Mouse (Mus musculus) gonadal fat pad, adult 2 months (tissue): Measurements from ENCODE around the gene Slc9a4. TPM values are rescaled to one million over a fixed set of nuclear protein-coding genes. Genes with fewer than 3 reads are reported as not detected.
"Not testable (repeated sequence)": the region's sequence is repeated elsewhere in the genome, so short reads cannot be mapped to it uniquely, and the experiment has no call there.

Experiments used
- DNase-seq: peaks from one replicate; pipeline ENCODE4 v3.0.0-alpha.2; 2012; ENCODE audit warnings: low read depth
- polyA plus RNA-seq: library from polyadenylated mRNA; depleted of rRNA; stranded (reverse); fragments of >200 nt; gene quantifications from 2 replicates; pipeline ENCODE4 v1.2.3, GENCODE M21; 2012; rRNA removed

Gene Slc9a4
- 0.38 and 0.92 TPM in 2 replicates for polyA plus RNA-seq

DNA sequence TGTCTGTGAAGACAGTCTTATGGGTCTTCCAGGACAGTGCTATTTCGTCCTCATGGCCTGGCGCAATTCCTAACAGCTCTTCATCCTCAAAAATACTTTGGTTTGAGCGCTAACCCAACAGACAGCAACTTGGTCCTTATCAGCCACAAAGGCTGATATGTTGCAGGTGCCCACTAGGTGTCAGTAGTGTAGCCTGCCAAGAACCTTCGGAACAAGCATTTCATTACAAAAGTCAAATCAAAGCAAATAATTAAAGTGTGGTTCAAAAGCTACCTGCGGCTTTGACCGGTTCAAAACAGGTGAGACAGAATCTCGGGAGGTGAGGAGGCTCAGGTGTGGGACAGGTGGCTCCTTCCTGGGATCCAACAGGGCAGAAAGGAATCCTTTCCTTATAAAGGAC, at the start of gene Slc9a4:
Slc9a4 (plus strand) TSS at position 298 of the 400 bp plus-strand sequence.
- no peak for DNase-seq

DNA sequence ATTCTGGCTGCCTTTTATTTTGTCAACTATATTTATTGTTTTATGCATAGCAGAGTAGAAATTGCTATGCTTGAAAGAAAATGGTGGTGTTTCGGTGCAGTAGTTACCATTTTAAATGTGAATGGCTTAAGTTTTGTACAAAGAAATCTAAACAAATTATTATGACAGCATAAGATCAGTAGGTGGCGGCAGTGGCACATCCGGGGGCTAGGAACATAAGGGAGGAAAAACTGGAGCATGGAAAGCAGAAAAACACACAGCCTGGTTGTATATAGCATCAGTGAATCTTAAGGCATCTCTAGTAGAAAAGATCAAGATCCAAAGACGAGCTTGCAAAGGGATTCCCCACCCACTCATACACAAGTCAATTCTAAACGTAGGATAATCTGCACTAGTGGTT, 42.3 kb upstream of the Slc9a4 start:
- no peak for DNase-seq

DNA sequence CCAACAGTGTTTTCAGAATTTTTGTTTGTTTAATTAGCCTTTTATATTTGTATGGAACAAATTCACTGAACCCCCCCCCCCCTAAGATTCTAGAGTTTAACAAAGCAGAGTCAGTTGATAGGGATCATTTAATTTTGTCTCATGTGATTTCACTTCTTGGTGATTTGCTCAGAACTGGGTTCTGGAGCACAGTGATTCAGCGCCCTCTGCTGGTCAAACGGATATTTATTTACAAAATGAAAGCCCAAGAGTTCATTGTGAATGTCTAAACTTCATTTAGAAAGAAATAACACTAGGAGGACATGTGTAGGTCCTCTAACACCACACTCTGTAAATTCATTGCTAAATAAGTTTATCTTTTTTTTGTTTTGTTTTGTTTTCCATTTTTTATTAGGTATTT, 35.2 kb upstream of the Slc9a4 start:
- no peak for DNase-seq

DNA sequence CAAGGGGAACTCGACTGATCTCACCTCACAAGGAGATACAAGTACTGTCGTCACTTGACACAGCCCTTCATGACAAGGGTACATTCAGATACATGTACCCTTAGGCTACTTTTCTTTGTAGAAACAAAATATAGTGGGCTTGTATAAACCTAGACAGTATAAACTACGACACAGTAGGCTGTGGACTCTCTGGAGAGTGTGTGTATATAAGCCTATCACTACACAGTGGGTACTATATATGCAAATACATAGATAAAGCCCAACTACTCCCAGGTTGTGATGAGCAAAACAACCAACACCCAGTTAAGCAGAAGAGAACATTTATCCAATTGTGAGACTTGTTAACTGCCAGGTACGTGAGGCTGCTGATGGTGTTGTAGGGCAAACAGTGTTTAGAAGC, 33.2 kb upstream of the Slc9a4 start:
- no peak for DNase-seq

DNA sequence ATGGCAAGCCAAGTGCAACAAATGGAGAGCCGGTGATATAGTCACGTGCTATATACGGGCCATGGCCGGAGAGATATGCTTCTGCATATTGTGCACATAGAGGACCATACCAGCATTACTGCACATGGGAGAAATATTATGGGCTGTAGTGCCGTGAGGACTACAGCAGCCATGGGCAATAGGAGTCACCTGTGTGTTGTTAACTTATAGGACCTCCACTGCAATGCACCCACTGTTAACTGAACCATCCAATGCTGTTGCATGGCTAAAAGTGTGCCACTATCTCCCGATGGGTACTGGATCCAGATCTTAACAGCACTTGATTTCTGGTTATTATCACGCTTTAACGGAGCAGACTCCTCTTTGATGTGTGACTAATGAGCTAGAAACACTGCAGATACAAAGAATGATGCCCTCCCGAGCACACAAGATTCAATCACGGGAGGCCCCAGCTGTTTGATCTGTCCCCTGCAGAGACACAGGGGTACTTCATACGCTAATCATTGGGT, 32.8 kb upstream of the Slc9a4 start:
- no peak for DNase-seq

DNA sequence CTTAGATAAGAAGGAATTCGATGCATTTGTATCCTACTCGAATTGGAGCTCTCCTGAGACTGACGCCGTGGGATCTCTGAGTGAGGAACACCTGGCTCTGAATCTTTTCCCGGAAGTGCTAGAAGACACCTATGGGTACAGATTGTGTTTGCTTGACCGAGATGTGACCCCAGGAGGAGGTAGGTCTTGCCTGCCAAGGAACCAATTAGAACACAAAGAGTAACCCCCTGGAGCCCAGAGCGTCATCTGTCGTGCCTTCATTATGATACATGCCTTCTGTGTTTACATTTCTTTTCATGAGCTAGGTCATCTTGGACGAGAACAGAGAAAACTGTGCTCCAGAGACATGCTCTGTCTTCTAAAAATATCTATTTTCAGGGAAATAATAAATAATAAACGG, 32.1 kb upstream of the Slc9a4 start:
- DNase-seq = no peak

DNA sequence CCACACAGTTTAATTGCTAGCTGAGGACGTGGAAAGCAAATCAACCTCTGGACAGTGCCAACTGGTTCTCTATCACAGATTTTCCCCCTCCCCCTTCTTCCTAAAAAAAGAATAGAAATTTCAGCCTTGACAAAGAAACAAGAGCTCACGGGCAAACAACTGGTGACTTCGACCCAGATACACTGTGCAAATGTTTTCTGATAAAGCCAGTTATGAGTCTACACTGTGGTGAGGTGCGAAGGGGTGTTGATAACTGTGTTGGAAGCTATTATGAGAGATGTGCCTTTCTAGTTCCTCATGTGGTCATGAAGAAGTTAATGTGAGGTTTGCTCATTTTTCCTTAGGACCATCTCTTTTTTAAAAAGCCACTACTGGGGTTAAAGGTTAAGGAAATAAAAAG, 10.5 kb upstream of the Slc9a4 start:
- no peak for DNase-seq

DNA sequence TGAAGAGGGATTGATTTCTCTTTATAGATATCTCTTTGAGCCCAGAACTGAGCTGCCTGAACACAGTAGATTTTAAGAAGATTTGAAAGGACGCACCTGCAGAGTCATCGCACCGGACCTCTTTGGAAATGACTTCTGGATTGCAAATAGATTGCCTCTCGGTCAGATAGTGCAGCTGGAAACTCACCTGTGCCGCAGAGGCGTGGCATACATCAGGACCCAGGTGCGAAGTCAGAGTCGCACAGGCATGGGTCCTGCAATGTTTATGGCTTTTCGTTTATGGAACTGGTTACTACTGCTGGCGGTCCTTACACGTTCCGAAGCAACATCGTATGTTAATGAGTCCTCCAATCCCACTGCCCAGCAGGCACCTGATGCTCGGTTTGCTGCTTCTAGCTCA, 388 bp downstream of the Slc9a4 start:
- no peak for DNase-seq

DNA sequence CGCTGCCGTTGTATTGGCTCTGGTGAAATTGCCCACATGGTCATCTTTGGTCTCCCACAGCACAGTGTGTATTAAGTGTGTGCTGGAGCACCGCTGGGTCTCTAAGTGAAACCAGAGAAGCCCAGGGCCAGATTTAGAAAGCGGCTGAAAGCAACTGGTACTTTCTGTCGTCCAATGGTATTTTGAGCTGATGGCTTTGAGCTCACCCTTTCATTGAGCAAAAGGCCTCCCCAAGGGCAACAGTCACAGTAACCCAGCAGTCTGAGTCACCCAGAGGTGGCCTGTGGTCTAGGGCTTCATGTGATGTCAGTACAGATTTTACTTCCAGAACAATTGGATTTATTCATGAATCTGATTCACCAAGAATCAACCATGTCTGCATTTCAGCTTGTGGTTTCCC, 6.9 kb downstream of the Slc9a4 start:
- DNase-seq = no peak

DNA sequence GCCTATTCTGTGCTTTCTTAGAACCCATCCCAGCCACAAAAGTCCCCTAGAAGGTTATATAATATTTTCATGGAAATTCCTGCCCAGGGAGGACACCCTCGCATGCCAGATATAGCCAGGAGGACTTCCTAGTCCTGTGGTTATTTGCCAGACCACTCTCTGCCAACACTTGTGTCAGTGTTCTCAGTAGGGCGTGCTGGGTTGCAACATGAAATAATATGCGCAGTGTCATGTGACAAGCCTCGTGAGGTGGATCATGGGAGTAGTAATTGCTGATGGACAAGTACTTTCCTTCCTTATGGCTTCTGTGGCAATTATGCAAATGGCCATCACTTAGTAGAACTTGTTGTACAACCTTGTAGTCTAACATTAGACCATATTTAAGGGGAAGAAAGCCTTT, 11.1 kb downstream of the Slc9a4 start:
- DNase-seq = no peak

DNA sequence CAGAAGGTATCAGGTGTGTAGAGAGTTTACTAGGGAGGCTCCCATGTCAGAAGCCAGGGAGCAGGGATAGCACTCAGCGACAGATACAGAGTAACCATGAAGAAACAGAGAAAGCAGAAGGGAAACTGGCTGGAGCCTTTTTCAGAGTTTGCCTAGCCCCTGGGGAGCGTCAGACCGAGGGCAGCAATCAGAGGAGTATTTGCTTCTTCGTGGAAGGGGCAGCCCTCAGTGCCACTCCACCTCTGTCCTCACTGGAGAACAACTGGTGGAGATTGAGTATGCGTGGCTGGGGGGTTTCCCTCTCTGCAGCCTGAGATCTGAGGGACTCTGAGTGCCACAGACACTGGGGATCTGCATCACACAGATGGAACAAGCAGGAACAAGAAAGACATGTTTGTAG, 17.9 kb downstream of the Slc9a4 start:
- no peak for DNase-seq

DNA sequence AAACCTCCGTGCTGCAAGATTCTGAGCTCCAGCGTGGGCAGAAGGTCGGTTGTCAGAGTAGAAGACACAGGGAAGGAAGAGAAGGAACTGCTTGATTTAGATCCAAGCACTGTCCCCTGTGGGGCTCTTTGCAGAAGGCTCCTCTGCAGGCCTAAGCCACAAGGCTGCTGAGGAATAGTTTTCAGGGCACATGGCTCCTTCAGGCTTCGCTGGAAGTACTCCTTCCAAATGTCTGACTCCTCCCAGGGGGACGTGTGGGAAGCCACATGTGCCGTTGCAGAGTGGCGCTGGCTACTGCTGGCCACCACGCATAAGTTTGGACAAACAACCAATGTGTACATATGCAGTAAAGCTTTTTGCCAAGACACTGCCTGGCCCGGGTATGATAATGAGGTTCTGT, 19.8 kb downstream of the Slc9a4 start:
- DNase-seq = not testable (repeated sequence)

DNA sequence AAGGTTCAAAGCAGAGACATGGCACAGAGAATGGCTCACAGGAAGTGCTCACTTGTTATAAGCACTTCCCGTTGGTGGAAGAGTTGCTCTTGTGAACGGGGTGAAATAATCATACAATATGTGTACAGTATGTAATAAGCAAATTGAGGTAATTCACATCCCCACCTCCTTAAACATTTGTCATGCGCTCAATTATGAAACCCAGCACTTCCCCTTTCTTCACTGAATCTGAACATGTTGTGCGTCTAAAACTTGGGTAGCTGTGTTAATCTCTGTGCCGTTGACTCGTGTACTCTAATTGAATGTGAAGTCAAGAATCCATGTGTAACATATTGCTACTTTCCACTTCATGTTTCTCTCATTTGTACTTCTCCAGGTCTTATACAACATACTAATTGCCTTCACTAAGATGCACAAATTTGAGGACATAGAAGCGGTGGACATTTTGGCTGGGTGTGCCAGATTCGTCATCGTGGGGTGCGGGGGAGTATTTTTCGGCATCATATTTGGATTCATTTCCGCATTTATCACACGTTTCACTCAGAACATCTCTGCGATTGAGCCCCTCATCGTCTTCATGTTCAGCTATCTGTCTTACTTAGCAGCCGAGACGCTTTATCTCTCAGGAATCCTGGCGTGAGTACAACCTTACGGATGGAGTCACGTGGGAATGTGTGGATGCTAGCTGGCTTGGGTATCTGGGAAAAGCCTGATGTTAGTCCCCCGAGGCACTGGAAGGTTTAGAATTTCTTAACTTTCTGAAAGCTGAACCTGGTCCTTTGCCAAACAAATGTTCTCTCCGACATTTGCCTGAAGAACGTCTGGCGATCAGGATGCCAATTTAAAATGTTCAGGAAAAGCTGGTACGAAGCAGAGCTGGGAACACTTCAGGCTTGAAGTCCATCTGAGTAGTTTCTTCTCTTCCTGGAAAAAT, 20.8 kb downstream of the Slc9a4 start:
- no peak for DNase-seq

DNA sequence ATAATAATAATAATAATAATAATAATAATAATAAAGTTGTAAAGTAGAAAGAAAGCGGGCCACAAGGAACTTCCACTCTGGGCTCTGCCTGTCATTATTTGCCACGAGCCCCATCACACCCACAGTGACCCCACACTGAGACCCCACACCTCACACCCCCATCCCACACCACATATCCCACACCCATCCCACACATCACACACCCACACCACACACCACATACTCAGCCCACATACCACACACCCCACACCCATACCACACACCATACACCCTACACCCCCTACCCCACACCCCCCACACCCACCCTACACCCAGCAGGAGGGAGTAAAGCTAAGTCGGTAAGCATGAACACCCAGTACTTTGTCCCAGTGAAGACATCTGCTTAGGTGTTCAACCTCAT, 21.6 kb downstream of the Slc9a4 start:
- DNase-seq = no peak

DNA sequence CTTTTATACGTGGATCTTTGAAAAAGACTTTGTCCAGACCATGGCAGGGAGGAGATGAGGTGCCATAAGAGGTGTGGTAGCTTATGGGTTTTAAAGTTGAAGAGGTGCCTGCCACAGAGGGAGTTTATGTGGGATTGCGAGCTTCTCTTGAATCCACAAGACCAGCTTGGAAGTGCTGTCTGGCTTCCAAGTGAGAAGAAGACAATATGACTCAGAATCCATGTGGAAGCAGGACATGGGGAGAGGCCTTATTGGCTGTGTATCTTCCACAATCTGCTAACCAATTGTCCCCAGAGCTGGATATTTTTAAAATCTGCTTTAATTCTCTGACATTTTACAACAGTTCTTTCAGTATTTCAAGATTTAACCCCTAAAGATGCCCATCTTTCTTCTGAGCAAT, 33.3 kb downstream of the Slc9a4 start:
- no peak for DNase-seq

DNA sequence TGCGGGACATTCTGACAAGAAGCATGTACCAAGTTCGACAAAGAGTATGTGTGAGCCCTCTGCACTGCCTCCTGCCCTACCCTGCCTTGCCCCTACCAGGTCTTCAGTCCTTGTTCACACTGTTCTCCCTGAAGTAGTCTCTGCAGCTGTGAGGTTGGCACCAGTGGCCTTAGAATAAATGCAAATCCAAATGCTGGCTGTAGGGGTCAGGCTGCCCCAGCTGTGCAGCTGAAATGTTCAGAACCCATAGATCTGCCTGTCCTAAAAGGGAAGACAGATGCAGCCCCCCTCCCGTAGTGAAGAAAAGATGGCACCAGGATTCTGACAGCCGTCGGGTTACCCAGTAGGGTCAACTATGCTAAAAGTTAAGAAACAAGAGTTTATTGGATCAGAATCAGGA, 39.2 kb downstream of the Slc9a4 start:
- DNase-seq = no peak

DNA sequence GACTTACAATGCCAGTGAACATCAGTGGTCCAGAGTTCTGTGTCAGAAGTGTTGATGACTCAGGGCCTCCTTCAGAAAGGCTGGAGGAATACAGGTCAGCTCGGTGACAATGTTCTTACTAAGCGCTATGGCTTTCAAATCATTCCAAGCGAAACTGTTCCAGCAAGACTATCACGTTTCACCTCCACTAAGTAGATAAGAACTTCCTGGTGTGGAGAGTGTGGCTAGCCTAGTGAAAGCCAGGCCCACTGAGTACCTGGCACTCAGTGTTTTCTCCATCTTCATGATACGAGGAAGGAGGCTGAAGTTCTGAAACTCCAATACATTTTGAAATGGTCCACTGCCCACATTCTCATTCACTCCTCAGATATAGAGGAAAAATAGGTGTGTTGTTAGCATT, 40.0 kb downstream of the Slc9a4 start:
- DNase-seq = no peak

DNA sequence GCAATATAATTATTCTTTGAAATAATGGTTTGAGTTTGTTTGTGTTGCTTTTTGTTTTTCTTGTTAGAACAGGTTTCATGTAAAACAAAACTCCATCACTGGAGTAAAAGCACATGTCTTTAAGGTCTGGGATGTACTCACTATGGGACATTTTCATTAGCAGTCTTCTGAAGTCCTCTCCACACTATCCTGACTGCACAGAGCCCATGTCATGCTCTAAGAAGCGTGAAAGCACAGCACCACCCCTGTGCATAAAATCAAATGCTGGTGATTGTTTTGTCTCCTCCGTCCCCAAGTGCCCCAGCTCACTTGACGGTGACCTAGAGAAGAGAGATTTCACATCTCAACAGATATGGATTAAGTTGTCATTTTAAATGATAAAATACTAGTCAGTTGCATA, 45.1 kb downstream of the Slc9a4 start:
- DNase-seq = no peak

DNA sequence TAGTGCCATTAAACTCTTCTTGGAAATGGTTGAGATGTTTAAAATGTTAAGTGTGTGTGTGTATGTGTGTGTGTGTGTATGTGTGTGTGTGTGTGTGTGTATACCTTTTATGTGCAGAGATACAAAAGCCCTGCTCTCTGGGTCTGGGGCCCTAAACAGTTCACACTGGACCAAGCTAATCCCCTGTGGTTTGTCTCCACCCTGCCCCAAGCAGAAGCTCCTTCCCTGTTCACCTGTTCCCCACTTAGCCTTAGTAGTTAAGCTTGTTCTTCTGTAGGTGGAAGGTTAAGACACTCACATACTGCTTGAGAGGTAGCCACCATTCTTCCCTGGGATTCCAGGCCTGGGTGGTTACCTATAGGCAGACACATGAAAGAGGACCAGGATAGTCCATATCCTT, 47.1 kb downstream of the Slc9a4 start:
- DNase-seq = no peak

DNA sequence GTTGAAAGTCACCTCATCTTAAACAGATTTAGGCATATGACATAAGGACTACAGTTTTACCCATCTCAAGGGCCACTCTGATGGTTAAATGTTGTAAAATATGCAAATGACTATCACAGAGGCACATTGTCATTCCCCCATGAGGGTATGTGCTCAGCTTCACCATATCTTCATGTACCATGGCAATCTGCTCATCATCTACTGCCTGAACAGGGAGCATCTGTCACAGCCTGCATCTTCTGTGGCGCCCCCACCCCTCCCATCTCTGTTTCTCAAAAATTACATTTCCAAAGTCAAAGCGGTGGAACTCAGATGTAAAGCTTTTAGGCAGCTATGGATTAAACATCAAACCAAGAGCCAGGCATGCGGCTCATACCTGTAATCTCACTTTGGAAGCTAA, 48.6 kb downstream of the Slc9a4 start:
- DNase-seq = no peak

DNA sequence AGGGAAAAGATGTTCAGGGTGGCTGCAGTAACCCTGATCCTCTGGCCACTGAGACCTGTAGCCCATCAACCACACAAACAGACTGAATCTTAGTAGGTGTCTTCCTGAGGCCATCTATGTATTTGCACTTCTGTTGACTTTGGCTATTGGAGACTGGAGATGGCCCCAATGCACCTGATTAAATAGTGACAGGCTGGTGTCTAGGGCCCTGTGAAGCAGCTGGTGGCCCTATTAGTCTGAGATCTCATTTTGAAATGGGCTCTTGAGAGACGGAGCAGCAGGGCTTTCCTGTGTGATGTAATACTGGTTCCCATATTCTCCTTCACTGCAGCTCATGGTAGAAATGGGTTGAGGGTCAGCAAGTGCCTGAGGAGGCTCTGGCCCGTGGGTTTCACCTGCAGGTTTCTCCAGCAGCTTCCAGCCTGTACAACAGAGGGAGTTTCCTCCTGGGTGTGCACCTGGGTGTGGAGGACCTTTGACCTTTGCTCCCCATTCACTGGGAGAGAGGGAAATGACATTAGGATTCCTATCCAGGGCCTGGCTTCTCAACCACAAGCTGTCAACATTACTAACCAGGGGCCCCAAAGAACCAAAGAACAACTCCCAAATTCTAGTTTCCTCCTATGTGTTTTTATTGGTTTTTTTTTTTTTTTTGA, 52.7 kb downstream of the Slc9a4 start:
- DNase-seq = no peak

DNA sequence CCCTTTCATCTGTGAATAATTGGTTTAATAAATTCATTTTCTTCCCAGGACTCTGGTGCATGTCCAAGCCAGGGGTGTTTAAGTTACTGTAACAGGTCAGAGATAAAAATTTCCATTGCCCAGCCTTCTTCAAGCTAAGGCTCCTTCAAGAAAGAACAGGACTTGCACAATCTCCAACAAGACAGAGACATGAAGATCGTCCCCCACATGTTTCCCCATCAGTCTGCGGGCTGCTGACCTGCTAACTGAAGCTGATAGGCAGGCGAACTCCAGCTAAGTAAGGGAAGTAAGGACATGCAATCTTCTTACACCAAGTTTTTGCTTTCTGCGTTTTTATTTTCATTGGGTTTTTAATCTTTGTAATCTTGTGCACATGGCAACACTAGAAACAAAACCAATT, 54.7 kb downstream of the Slc9a4 start:
- no peak for DNase-seq

DNA sequence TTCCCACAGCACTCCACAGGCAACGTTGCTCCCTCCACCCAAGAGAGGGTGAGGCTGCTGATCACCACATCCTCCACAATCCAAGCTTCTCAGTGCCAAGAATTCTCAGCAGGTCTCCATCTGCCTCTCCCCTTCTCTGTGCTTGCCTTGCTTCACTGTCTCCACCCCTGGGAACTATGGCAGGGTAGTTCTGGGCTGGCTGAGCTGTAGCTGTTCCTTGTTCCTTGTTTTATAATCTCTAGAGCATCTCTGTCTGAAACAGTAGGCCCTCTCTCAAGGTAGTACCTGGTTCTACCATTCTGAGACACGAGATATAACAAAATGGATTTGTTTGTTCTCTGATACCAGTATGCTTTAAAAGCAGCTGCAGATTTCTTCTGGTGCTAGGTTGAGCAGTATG, 68.4 kb downstream of the Slc9a4 start:
- DNase-seq = no peak
